Mouse (Mus musculus): ENCODE results near the gene E130116L18Rik. TPM values are rescaled to one million over a fixed set of nuclear protein-coding genes. Genes with fewer than 3 reads are reported as not detected.
"Not testable (repeated sequence)": the region's sequence is repeated elsewhere in the genome, so short reads cannot be mapped to it uniquely, and the experiment has no call there.

E130116L18Rik gene
- polyA plus RNA-seq, 1 experiment from 2014 or later = not detected

DNA sequence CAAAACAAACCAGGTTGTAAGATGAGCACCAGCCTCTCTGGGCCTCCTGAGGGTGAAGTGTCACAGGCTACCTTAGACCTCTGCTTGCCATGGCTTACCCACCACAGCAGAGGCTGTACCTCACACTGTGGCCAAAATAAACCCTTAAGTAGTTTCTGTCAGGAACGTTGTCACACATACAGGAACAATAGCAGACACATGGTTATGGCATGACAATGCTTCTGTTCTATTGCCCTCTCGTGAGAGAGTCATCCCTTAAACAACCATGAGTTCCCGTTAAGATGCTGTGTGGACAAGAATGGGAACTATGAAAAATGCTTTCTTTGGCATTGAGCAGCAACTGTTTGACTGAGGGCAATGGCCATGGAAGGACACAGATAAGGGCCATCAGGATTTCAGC is 1.3 kb downstream of the E130116L18Rik start, which contains the start of gene Galnt11:
Galnt11 (plus strand) TSS at position 301 of the 400 bp plus-strand sequence.
- ATAC-seq (ENCODE audit: insufficient read depth) (no peak), DNase-seq (no peak)
- H3K9me3 ChIP-seq (ENCODE audit: low read depth, low read length) = no peaks in the 10 kb centered on the region
- peak within 1 kb of the TSS; percentile 87 for H3K27ac ChIP-seq (ENCODE audit: low read depth)
- H3K27me3 ChIP-seq (ENCODE audit: insufficient read depth, low read length) = no peaks in the 10 kb centered on the region
- H3K9ac ChIP-seq = peak within 1 kb of the TSS; percentile 85
- TF ChIP-seq CTCF (IDR thresholded peaks at IDR 0.05; ENCODE audit: low read depth) = no peak
- H3K4me2 ChIP-seq = peak within 1 kb of the TSS; percentile 74
- H3K4me1 ChIP-seq (ENCODE audit: insufficient read depth) = 0 out of 2 replicates have a peak, but pooled peaks cover 3% of the 10 kb centered on the region
- no peaks in the 10 kb centered on the region for H3K36me3 ChIP-seq (ENCODE audit: insufficient read depth)
- H3K4me3 ChIP-seq (ENCODE audit: low read depth, low read length) = peak within 1 kb of the TSS; percentile 63
- 84% methylated on average over 3 of the region's 3 CpGs for WGBS

- no peak for TF ChIP-seq CTCF (IDR thresholded peaks at IDR 0.05; ENCODE audit: low read depth)
- H3K27ac ChIP-seq (ENCODE audit: low read depth) = no peak overlapping the region
- 69% methylated on average over 6 of the region's 6 CpGs for WGBS
- no peaks in the 10 kb centered on the region for H3K4me1 ChIP-seq (ENCODE audit: insufficient read depth)
- H3K9me3 ChIP-seq (ENCODE audit: low read depth, low read length) = no peaks in the 10 kb centered on the region
- no peak for DNase-seq
- H3K4me2 ChIP-seq = no peak overlapping the region
- no peak overlapping the region for H3K4me3 ChIP-seq (ENCODE audit: low read depth, low read length)
- no peaks in the 10 kb centered on the region for H3K27me3 ChIP-seq (ENCODE audit: insufficient read depth, low read length)
- no peaks in the 10 kb centered on the region for H3K36me3 ChIP-seq (ENCODE audit: insufficient read depth)
- H3K9ac ChIP-seq = no peak overlapping the region
- ATAC-seq (ENCODE audit: insufficient read depth) = no peak
These were observed 7.9 kb downstream of the E130116L18Rik start for GRCm38 (mm10) chr5:25215006-25215405.

GRCm38 (mm10) chr5:25213216-25213615 is 9.7 kb downstream of the E130116L18Rik start:
- H3K4me2 ChIP-seq; ATAC-seq (ENCODE audit: insufficient read depth); H3K27me3 ChIP-seq (ENCODE audit: insufficient read depth, low read length); H3K9ac ChIP-seq; H3K36me3 ChIP-seq (ENCODE audit: insufficient read depth); H3K9me3 ChIP-seq (ENCODE audit: low read depth, low read length); DNase-seq; H3K4me3 ChIP-seq (ENCODE audit: low read depth, low read length); H3K27ac ChIP-seq (ENCODE audit: low read depth); H3K4me1 ChIP-seq (ENCODE audit: insufficient read depth): not testable (repeated sequence)

DNA sequence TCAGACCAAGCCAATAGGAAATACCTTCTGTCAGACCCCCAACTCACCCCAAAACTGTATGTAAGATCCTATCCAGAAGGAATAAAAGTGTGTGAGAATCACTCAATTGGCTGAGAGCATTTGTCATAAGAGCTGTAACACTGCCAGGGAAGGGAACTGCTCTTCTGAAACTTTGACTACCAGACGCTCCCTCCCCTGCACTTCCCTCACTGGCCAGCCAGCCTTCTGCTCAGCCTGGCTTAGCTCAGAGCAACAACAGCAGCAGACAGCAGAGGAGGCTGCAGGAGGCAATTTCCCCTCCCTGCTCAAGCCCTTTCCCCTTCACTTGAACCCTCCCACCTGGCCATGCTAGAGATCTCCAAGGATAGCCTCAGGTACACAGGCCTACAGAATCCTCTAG is 11.1 kb downstream of the E130116L18Rik start:
- no peak for TF ChIP-seq CTCF (IDR thresholded peaks at IDR 0.05; ENCODE audit: low read depth)
- 50% methylated on average over 1 of the region's 1 CpGs for WGBS
- ATAC-seq (ENCODE audit: insufficient read depth) = no peak

GRCm38 (mm10) chr5:25190521-25190920 is 32.4 kb downstream of the E130116L18Rik start:
- H3K9me3 ChIP-seq (ENCODE audit: low read depth, low read length) = no peaks in the 10 kb centered on the region
- no peak for TF ChIP-seq CTCF (IDR thresholded peaks at IDR 0.05; ENCODE audit: low read depth)
- DNase-seq (no peak), ATAC-seq (ENCODE audit: insufficient read depth) (no peak)
- H3K4me1 ChIP-seq (ENCODE audit: insufficient read depth) = no peaks in the 10 kb centered on the region
- no peak overlapping the region for H3K4me2 ChIP-seq
- H3K9ac ChIP-seq = no peak overlapping the region
- WGBS = 84% methylated on average over 2 of the region's 2 CpGs
- no peaks in the 10 kb centered on the region for H3K27me3 ChIP-seq (ENCODE audit: insufficient read depth, low read length)
- H3K4me3 ChIP-seq (ENCODE audit: low read depth, low read length) = no peak overlapping the region
- H3K36me3 ChIP-seq (ENCODE audit: insufficient read depth) = no peaks in the 10 kb centered on the region
- no peak overlapping the region for H3K27ac ChIP-seq (ENCODE audit: low read depth)

More for the DNA sequence above, 11.1 kb downstream of the E130116L18Rik start:
- H3K27ac ChIP-seq (ENCODE audit: low read depth) = no peak overlapping the region
- no peak overlapping the region for H3K9ac ChIP-seq
- no peaks in the 10 kb centered on the region for H3K9me3 ChIP-seq (ENCODE audit: low read depth, low read length)
- H3K4me1 ChIP-seq (ENCODE audit: insufficient read depth) = no peaks in the 10 kb centered on the region
- H3K4me2 ChIP-seq = no peak overlapping the region
- no peaks in the 10 kb centered on the region for H3K36me3 ChIP-seq (ENCODE audit: insufficient read depth)
- DNase-seq = no peak
- H3K27me3 ChIP-seq (ENCODE audit: insufficient read depth, low read length) = no peaks in the 10 kb centered on the region
- H3K4me3 ChIP-seq (ENCODE audit: low read depth, low read length) = no peak overlapping the region

- peak; percentile 63 for TF ChIP-seq CTCF (IDR thresholded peaks at IDR 0.05; ENCODE audit: low read depth)
- DNase-seq (peak; percentile 47), ATAC-seq (ENCODE audit: insufficient read depth) (no peak)
- 35% methylated on average over 1 of the region's 1 CpGs for WGBS
- Histone ChIP-seq H3K4me1 (ENCODE audit: insufficient read depth) (no peaks in the 10 kb centered on the region), H3K9ac (no peak overlapping the region), H3K4me2 (no peak overlapping the region), H3K4me3 (ENCODE audit: low read depth, low read length) (no peak overlapping the region), H3K27ac (ENCODE audit: low read depth) (no peak overlapping the region), H3K9me3 (ENCODE audit: low read depth, low read length) (no peaks in the 10 kb centered on the region), H3K27me3 (ENCODE audit: insufficient read depth, low read length) (no peaks in the 10 kb centered on the region), H3K36me3 (ENCODE audit: insufficient read depth) (no peaks in the 10 kb centered on the region)
These were observed 34.2 kb downstream of the E130116L18Rik start for GRCm38 (mm10) chr5:25188802-25189201.

GRCm38 (mm10) chr5:25187727-25188126 is 35.2 kb downstream of the E130116L18Rik start:
- ATAC-seq (ENCODE audit: insufficient read depth) (no peak), DNase-seq (no peak)
- Histone ChIP-seq H3K9ac (no peak overlapping the region), H3K9me3 (ENCODE audit: low read depth, low read length) (no peaks in the 10 kb centered on the region), H3K36me3 (ENCODE audit: insufficient read depth) (no peaks in the 10 kb centered on the region), H3K4me2 (no peak overlapping the region), H3K4me1 (ENCODE audit: insufficient read depth) (no peaks in the 10 kb centered on the region), H3K27ac (ENCODE audit: low read depth) (no peak overlapping the region), H3K4me3 (ENCODE audit: low read depth, low read length) (no peak overlapping the region), H3K27me3 (ENCODE audit: insufficient read depth, low read length) (no peaks in the 10 kb centered on the region)
- no peak for TF ChIP-seq CTCF (IDR thresholded peaks at IDR 0.05; ENCODE audit: low read depth)

GRCm38 (mm10) chr5:25184594-25184993 is 38.4 kb downstream of the E130116L18Rik start:
- Histone ChIP-seq H3K4me3 (ENCODE audit: low read depth, low read length) (no peak overlapping the region), H3K4me1 (ENCODE audit: insufficient read depth) (no peaks in the 10 kb centered on the region), H3K9ac (no peak overlapping the region), H3K36me3 (ENCODE audit: insufficient read depth) (no peaks in the 10 kb centered on the region), H3K9me3 (ENCODE audit: low read depth, low read length) (no peaks in the 10 kb centered on the region), H3K27ac (ENCODE audit: low read depth) (no peak overlapping the region), H3K27me3 (ENCODE audit: insufficient read depth, low read length) (no peaks in the 10 kb centered on the region), H3K4me2 (no peak overlapping the region)
- no peak for TF ChIP-seq CTCF (IDR thresholded peaks at IDR 0.05; ENCODE audit: low read depth)
- DNase-seq (no peak), ATAC-seq (ENCODE audit: insufficient read depth) (no peak)
- 24% methylated on average over 2 of the region's 2 CpGs for WGBS

Measured in lung, embryonic 14.5 days (tissue).